Mouse (Mus musculus) heart, embryonic 10.5 days (tissue): ENCODE measurements around the gene Gramd1b. TPM values are rescaled to one million over a fixed set of nuclear protein-coding genes. Genes with fewer than 3 reads are reported as not detected.

ENCODE experiments used
- DNase-seq: peaks from one replicate; pipeline ENCODE4 v3.0.0-alpha.2; 2017; ENCODE audit warnings: low spot score
- H3K27ac ChIP-seq: fragments of 300-500 bp; sonication (generic); 2 replicates; pipeline ENCODE4 v1.5.1; 2016; ENCODE audit warnings: mild to moderate bottlenecking
- H3K27me3 ChIP-seq: fragments of 300-500 bp; sonication (generic); 2 replicates; pipeline ENCODE4 v1.6.1; 2016; ENCODE audit warnings: mild to moderate bottlenecking; ENCODE audit not compliant: poor library complexity, insufficient read depth, severe bottlenecking
- H3K36me3 ChIP-seq: fragments of 300-500 bp; sonication (generic); 2 replicates; pipeline ENCODE4 v1.6.1; 2016; ENCODE audit warnings: mild to moderate bottlenecking, moderate library complexity
- H3K4me1 ChIP-seq: fragments of 300-500 bp; sonication (generic); 2 replicates; pipeline ENCODE4 v1.6.1; 2016; ENCODE audit warnings: mild to moderate bottlenecking
- H3K4me3 ChIP-seq: fragments of 300-500 bp; sonication (generic); 2 replicates; pipeline ENCODE4 v1.5.1; 2016; ENCODE audit warnings: mild to moderate bottlenecking, moderate library complexity
- H3K9me3 ChIP-seq: fragments of 300-500 bp; sonication (generic); 2 replicates; pipeline ENCODE4 v1.6.1; 2016; ENCODE audit warnings: mild to moderate bottlenecking, moderate library complexity
- WGBS: fragments of 180-500 bp; shearing (Covaris S2); methylation state at CpG from one replicate; pipeline ENCODE4 v1.1.7; 2016; 5-methylcytosine and 5-hydroxymethylcytosine counted together
- polyA plus RNA-seq: library from polyadenylated mRNA; unstranded; fragments of >200 nt; fragmentation: Nextera tagmentation; extraction: Ambion mirVana; gene quantifications from 2 replicates; pipeline ENCODE4 v1.2.1, GENCODE M21; 2016

Gene Gramd1b
- 5.0 and 10.1 TPM in 2 replicates for polyA plus RNA-seq

GRCm38 (mm10) chr9:40531027-40531621 is at the start of gene Gramd1b:
Gramd1b (minus strand) TSS chr9:40531383.
- Histone ChIP-seq H3K4me3 (peak within 1 kb of the TSS; percentile 68), H3K36me3 (no peaks in the 10 kb centered on the region), H3K4me1 (peaks cover 18% of the 10 kb centered on the region), H3K27ac (peak within 1 kb of the TSS; percentile 82), H3K27me3 (peaks cover 28% of the 10 kb centered on the region), H3K9me3 (no peaks in the 10 kb centered on the region)
- WGBS: under 1% methylated on average over 40 of the region's 40 CpGs
- DNase-seq: peak; percentile 79

DNA sequence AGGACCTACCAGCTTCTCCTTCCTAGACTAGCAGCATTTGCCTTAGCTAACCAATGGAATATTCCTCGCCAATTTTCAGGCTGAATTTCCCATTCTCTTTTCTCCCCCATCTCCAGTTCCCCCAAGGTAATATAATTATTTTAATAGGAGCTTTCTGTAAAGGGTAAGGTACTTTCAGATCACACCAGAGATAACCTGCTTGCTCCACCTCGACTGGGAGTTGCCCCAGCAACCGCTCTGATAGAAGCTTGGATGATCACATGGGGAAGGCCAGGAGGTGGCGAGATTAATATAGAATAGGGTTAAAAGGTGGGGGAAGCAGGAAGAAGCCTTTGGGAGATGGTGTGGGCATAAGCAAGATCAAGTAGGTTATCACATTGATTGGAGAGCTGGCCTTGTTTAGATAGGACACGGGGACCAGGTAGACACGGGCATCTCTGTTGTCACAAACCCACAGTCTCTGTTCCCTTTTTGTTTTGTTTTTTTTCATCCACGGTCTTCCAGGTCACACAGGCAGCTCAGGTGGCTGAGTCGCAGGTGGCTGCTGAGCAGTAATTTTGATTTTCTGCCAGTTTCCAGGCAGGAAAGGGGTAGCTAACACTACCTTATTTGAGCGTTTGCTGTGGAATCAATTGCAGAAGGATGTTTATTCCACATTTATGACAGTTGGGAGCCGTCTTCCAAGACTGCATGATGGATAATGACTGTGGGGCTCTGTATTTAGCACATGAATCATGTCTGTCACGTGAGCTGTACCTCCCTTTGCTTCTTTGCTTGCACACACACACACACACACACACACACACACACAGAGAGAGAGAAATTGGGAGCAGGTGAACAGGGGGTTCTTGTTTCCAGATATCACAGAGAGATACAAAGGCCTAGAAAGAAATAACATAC is 47.8 kb upstream of the Gramd1b start:
- Histone ChIP-seq H3K4me3 (no peak overlapping the region), H3K27ac (no peak overlapping the region), H3K27me3 (no peaks in the 10 kb centered on the region), H3K4me1 (peaks cover 18% of the 10 kb centered on the region), H3K36me3 (no peaks in the 10 kb centered on the region), H3K9me3 (no peaks in the 10 kb centered on the region)
- DNase-seq: no peak
- WGBS: 74% methylated on average over 11 of the region's 11 CpGs

- Histone ChIP-seq H3K27me3 (no peaks in the 10 kb centered on the region), H3K36me3 (no peaks in the 10 kb centered on the region), H3K4me3 (no peak overlapping the region), H3K9me3 (no peaks in the 10 kb centered on the region), H3K27ac (no peak overlapping the region), H3K4me1 (peaks cover 18% of the 10 kb centered on the region)
- no peak for DNase-seq
- 72% methylated on average over 7 of the region's 7 CpGs for WGBS
Observed at GRCm38 (mm10) chr9:40577132-40577531, 45.9 kb upstream of the Gramd1b start.

- no peaks in the 10 kb centered on the region for H3K27me3 ChIP-seq
- no peaks in the 10 kb centered on the region for H3K9me3 ChIP-seq
- H3K4me1 ChIP-seq: peaks cover 18% of the 10 kb centered on the region
- H3K27ac ChIP-seq: peak overlapping the region; percentile 52; the same call in 1 of the 2 replicates
- H3K36me3 ChIP-seq: no peaks in the 10 kb centered on the region
- no peak for DNase-seq
- 55% methylated on average over 14 of the region's 14 CpGs for WGBS
- H3K4me3 ChIP-seq: 0 out of 2 replicates have a peak overlapping the region, but pooled peaks have one; percentile 15
Observed at GRCm38 (mm10) chr9:40575053-40575985, 44.1 kb upstream of the Gramd1b start.

DNA sequence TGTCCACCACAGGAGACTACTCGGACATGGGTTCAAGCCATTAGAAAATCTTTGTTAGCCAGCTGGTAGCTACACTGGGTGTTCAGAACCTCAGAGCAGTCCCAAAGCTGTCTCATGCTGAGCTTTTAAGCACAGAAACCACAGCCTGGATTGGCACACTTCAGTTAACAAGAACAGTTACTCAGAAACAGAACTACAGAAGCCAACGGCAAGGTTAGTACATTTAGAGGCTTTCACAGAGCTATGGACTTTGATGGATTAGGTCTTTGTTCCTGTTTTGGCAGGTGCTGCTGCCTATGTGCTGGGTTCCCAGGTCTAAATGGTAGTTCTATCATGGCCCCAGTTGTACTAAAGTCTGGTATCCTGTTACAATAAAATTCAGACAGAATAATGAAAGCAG is 40.1 kb upstream of the Gramd1b start:
- Histone ChIP-seq H3K4me3 (no peak overlapping the region), H3K27me3 (no peaks in the 10 kb centered on the region), H3K4me1 (peaks cover 24% of the 10 kb centered on the region), H3K36me3 (no peaks in the 10 kb centered on the region), H3K9me3 (no peaks in the 10 kb centered on the region), H3K27ac (no peak overlapping the region)
- WGBS: 83% methylated on average over 2 of the region's 2 CpGs
- no peak for DNase-seq

DNA sequence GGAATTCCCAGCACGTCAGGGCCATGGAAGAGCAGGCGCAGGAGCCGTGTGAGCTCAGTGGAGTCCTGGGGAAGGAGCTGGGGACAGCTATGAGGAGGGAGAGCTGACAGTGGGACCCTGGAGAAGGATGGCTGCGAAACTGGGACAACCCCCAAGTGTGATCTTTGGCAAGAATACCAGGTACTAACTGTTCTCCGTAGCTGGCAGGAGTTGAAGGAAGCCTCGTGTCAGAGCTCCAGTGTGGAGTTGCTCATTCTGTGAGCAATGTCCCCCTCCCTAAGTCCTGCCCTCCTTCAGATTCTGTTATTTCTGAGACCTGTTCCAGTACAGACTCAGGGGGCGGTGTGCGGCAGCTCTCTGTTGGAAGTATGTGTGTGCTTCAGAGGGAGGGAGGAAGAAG is 36.9 kb upstream of the Gramd1b start:
- H3K36me3 ChIP-seq: no peaks in the 10 kb centered on the region
- H3K27ac ChIP-seq: no peak overlapping the region
- H3K4me1 ChIP-seq: peaks cover 9% of the 10 kb centered on the region; the same call in 1 of the 2 replicates

DNA sequence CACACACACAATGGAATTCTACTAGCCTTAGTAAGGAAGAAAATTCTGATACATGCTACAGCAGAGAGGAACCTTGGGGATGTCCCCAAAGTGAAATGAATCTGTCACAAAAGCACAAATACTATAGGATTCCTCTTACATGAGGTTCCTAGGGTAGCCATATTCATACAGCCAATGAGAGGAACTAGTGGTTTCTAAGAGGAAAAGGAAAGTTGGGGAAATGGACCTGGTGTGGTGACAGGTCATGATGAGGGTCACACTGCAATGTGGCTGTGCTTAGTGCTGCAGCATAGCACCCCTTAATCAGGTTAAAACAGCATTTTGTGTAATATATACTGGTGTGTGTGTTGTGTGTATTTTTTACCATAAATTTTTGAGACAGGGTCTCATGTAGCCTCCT is 32.6 kb upstream of the Gramd1b start:
- Histone ChIP-seq H3K36me3 (no peaks in the 10 kb centered on the region), H3K27ac (no peak overlapping the region), H3K4me3 (no peak overlapping the region), H3K27me3 (no peaks in the 10 kb centered on the region), H3K4me1 (peaks cover 6% of the 10 kb centered on the region; the same call in 1 of the 2 replicates), H3K9me3 (no peaks in the 10 kb centered on the region)
- no peak for DNase-seq

More for the DNA sequence above, 36.9 kb upstream of the Gramd1b start:
- DNase-seq: no peak
- Histone ChIP-seq H3K9me3 (no peaks in the 10 kb centered on the region), H3K27me3 (no peaks in the 10 kb centered on the region), H3K4me3 (no peak overlapping the region)
- WGBS: 41% methylated on average over 8 of the region's 8 CpGs

DNA sequence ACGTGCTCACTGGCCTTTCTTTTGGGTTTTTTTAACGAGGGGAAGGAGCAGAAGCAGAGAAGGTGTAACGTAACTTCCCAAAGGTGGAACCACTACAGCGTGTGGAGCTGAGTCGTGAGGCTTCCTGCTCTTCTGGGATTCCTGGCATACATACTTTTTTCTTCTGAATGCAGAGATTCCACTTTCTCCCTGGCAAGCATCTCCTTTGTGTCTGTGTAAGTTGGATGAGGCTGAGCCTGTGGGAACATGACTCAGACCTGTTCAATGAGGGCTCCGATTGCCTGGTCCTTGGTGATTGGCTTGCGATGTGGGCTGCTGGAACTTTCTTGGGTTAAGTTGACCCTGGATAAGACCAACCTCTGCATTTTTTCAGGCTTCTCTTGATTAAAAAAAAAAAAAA is 28.5 kb upstream of the Gramd1b start:
- Histone ChIP-seq H3K27me3 (no peaks in the 10 kb centered on the region), H3K4me3 (no peak overlapping the region), H3K4me1 (no peaks in the 10 kb centered on the region), H3K9me3 (no peaks in the 10 kb centered on the region), H3K36me3 (no peaks in the 10 kb centered on the region), H3K27ac (no peak overlapping the region)
- 81% methylated on average over 7 of the region's 7 CpGs for WGBS
- DNase-seq: no peak

DNA sequence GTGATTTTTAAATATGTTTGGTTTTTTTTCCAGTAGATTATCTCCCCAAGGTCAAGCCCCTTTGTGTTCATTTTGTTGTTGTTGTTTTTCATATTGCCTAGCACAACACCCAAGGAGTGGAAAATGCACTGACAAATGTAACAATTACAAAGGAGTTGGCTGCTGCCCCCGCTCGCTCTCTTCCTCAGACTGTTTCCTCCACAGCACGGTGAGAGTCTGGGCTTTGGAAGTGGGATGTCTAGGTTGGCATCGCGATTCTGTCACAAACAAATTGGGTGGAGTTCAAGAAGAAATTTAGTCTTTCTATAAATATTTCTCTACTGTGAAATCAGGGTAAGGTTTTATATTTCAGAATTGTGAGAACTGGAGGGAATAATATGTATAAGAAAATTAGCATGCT is 26.6 kb upstream of the Gramd1b start:
- Histone ChIP-seq H3K9me3 (no peaks in the 10 kb centered on the region), H3K27ac (no peak overlapping the region), H3K27me3 (no peaks in the 10 kb centered on the region), H3K4me1 (no peaks in the 10 kb centered on the region), H3K36me3 (no peaks in the 10 kb centered on the region), H3K4me3 (no peak overlapping the region)
- 81% methylated on average over 5 of the region's 5 CpGs for WGBS
- DNase-seq: no peak

DNA sequence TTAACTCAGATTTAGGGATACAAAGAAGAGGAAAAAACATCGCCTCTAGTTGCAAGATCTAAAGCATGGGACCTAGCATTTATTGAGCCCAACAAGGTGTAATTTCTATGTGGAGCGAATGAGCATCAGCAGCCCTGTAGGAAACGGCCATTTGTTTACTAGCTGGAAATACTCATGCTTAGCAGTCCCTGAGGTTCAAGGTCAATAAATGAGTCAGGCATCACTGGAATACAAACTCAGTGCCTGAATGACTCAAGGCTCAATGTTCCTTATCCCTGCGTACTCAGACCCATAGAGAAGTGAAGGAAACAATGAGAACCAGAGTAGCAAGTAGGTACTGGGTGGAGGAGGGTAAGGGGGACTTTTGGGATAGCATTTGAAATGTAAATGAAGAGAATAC is 25.2 kb upstream of the Gramd1b start:
- 76% methylated on average over 4 of the region's 4 CpGs for WGBS
- Histone ChIP-seq H3K9me3 (no peaks in the 10 kb centered on the region), H3K27me3 (no peaks in the 10 kb centered on the region), H3K27ac (no peak overlapping the region), H3K4me1 (no peaks in the 10 kb centered on the region), H3K4me3 (no peak overlapping the region), H3K36me3 (no peaks in the 10 kb centered on the region)
- no peak for DNase-seq

DNA sequence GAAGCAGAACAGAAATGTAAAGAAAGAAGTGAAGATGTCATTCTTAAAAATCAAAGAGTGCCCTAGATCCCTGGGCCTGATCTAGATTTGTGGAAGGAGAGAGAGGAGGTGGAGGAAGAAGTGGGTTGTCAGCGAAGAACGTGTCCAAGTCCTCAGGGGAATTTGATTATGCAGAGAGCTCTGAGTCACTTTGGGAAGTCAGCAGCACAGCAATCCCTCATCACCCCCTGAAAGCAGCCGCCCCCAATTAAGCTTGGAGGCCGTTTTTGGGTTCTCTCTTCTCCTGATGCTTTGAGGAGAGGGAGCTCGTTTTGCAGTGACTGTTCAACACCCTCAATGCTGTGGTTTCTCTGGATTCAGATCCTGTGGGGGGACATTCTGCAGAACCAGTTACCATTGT is 24.1 kb upstream of the Gramd1b start:
- Histone ChIP-seq H3K4me1 (no peaks in the 10 kb centered on the region), H3K9me3 (no peaks in the 10 kb centered on the region), H3K27ac (no peak overlapping the region), H3K36me3 (no peaks in the 10 kb centered on the region), H3K27me3 (no peaks in the 10 kb centered on the region), H3K4me3 (no peak overlapping the region)
- 57% methylated on average over 5 of the region's 5 CpGs for WGBS
- DNase-seq: no peak

DNA sequence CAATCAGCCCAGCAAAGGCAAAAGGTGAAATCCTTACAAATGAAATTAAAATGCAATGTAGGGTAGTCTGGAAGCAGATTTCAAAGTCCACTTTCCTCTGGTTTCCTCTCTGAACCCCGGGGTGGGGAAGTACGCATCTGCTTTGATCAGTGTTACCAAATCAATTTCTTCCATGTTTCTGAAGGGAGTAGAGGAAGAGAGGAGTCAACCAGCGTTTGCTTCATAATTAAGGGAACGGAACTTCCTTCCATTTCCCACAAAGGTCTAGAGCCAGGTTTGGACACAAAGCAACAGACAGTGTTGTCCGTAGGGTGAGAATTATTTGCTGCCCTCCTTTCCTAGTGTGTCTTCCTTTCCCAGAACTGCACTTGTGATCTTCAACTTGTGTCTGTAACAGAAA is 16.7 kb upstream of the Gramd1b start:
- no peaks in the 10 kb centered on the region for H3K27me3 ChIP-seq
- no peak for DNase-seq
- WGBS: 85% methylated on average over 5 of the region's 5 CpGs
- H3K27ac ChIP-seq: 0 out of 2 replicates have a peak overlapping the region, but pooled peaks have one; percentile 17
- no peaks in the 10 kb centered on the region for H3K36me3 ChIP-seq
- H3K4me3 ChIP-seq: no peak overlapping the region
- H3K4me1 ChIP-seq: peaks cover 11% of the 10 kb centered on the region; the same call in 1 of the 2 replicates
- no peaks in the 10 kb centered on the region for H3K9me3 ChIP-seq
